Mouse (Mus musculus): Measurements from ENCODE around the gene Agpat1.

Agpat1 gene

GRCm38 (mm10) chr17:34653746-34654285 is 49.8 kb downstream of the Agpat1 start:
- DNase-seq (ENCODE audit: low read depth, low spot score): peak; percentile 54

- DNase-seq (ENCODE audit: low read depth, low spot score): no peak
These were observed 50.3 kb downstream of the Agpat1 start for GRCm38 (mm10) chr17:34654392-34654791.

GRCm38 (mm10) chr17:34655160-34655559 is 51.1 kb downstream of the Agpat1 start:
- DNase-seq (ENCODE audit: low read depth, low spot score): no peak

- no peak for DNase-seq (ENCODE audit: low read depth, low spot score)
These were observed 51.5 kb downstream of the Agpat1 start for GRCm38 (mm10) chr17:34655581-34655991.

- DNase-seq (ENCODE audit: low read depth, low spot score): no peak
These were observed 52.6 kb downstream of the Agpat1 start for GRCm38 (mm10) chr17:34656666-34657065.

GRCm38 (mm10) chr17:34657271-34657670 is 53.2 kb downstream of the Agpat1 start:
- DNase-seq (ENCODE audit: low read depth, low spot score): no peak

GRCm38 (mm10) chr17:34658145-34658544 is 54.1 kb downstream of the Agpat1 start:
- DNase-seq (ENCODE audit: low read depth, low spot score): no peak

- DNase-seq (ENCODE audit: low read depth, low spot score): no peak
These were observed 54.5 kb downstream of the Agpat1 start for GRCm38 (mm10) chr17:34658591-34658990.

GRCm38 (mm10) chr17:34659181-34659896 is 55.3 kb downstream of the Agpat1 start:
- no peak for DNase-seq (ENCODE audit: low read depth, low spot score)

GRCm38 (mm10) chr17:34659897-34660214 is 55.8 kb downstream of the Agpat1 start:
- DNase-seq (ENCODE audit: low read depth, low spot score): no peak

GRCm38 (mm10) chr17:34660259-34660820 is 56.3 kb downstream of the Agpat1 start:
- no peak for DNase-seq (ENCODE audit: low read depth, low spot score)

GRCm38 (mm10) chr17:34661121-34661591 is 57.1 kb downstream of the Agpat1 start:
- DNase-seq (ENCODE audit: low read depth, low spot score): no peak

- no peak for DNase-seq (ENCODE audit: low read depth, low spot score)
These were observed 58.4 kb downstream of the Agpat1 start for GRCm38 (mm10) chr17:34662468-34662867.

- DNase-seq (ENCODE audit: low read depth, low spot score): no peak
These were observed 58.9 kb downstream of the Agpat1 start for GRCm38 (mm10) chr17:34662978-34663377.
